Mouse (Mus musculus) lung, postnatal 0 days (tissue): Measurements from ENCODE around the gene G3bp2. TPM values are rescaled to one million over a fixed set of nuclear protein-coding genes. Genes with fewer than 3 reads are reported as not detected.

ENCODE experiments used
- ATAC-seq: fragments of 200-750 bp; cut with Nextera tagmentation; 2 replicates; pipeline ENCODE4 v1.8.0; 2017; ENCODE audit warnings: moderate library complexity
- DNase-seq: peaks from one replicate; pipeline ENCODE4 v3.0.0-alpha.2; 2016; ENCODE audit warnings: low spot score
- H3K27ac ChIP-seq: fragments of 300-500 bp; sonication (generic); 2 replicates; pipeline ENCODE4 v1.5.1; 2014; ENCODE audit warnings: antibody characterized with exemption, mild to moderate bottlenecking, low read length, mixed read lengths
- H3K27me3 ChIP-seq: fragments of 300-500 bp; sonication (generic); replicated peaks from 2 replicates; pipeline ENCODE4 v1.6.1; 2014; ENCODE audit warnings: low read length, mixed read lengths; ENCODE audit not compliant: insufficient read depth
- H3K36me3 ChIP-seq: fragments of 300-500 bp; sonication (generic); 2 replicates; pipeline ENCODE4 v1.6.1; 2014; ENCODE audit warnings: low read length, mixed read lengths; ENCODE audit not compliant: insufficient read depth
- H3K4me1 ChIP-seq: fragments of 300-500 bp; sonication (generic); 2 replicates; pipeline ENCODE4 v1.6.1; 2014; ENCODE audit warnings: antibody characterized with exemption, low read depth, low read length, mixed read lengths; ENCODE audit not compliant: insufficient read depth
- H3K4me2 ChIP-seq: fragments of 300-500 bp; sonication (generic); replicated peaks from 2 replicates; pipeline ENCODE4 v1.6.1; 2014; ENCODE audit warnings: low read depth, mild to moderate bottlenecking, low read length, moderate library complexity, mixed read lengths
- H3K4me3 ChIP-seq: fragments of 300-500 bp; sonication (generic); 2 replicates; pipeline ENCODE4 v1.5.1; 2014; ENCODE audit warnings: low read depth, low read length
- H3K9ac ChIP-seq: fragments of 300-500 bp; sonication (generic); replicated peaks from 2 replicates; pipeline ENCODE4 v1.6.1; 2014; ENCODE audit warnings: low read depth, mild to moderate bottlenecking
- H3K9me3 ChIP-seq: fragments of 300-500 bp; sonication (generic); 2 replicates; pipeline ENCODE4 v1.6.1; 2016; ENCODE audit warnings: low read length, mixed read lengths
- CTCF ChIP-seq: IDR thresholded peaks from 2 replicates; pipeline ENCODE4 v1.5.1; 2016; ENCODE audit warnings: antibody characterized with exemption, mild to moderate bottlenecking
- EP300 ChIP-seq: IDR thresholded peaks from 2 replicates; pipeline ENCODE4 v1.6.1; 2016; ENCODE audit warnings: antibody characterized with exemption, mild to moderate bottlenecking, control low read depth
- WGBS: fragments of 180-500 bp; shearing (Covaris S2); extraction: QIAGEN DNeasy Blood & Tissue Kit; methylation state at CpG from one replicate; pipeline ENCODE4 v1.1.7; 2014; 5-methylcytosine and 5-hydroxymethylcytosine counted together
- polyA plus RNA-seq: library from polyadenylated mRNA; unstranded; fragments of >200 nt; fragmentation: Nextera tagmentation; extraction: Ambion mirVana; gene quantifications from 2 replicates; pipeline ENCODE4 v1.2.1, GENCODE M21; 2015

Gene G3bp2
- polyA plus RNA-seq, 1 experiment from 2014 or later, result 95.2 TPM

- DNase-seq, result peak; percentile 5
- peaks cover 37% of the 10 kb centered on the region; the same call in 1 of the 2 replicates for H3K36me3 ChIP-seq
Observed at GRCm38 (mm10) chr5:92052866-92053265, 30.7 kb downstream of the G3bp2 start.

GRCm38 (mm10) chr5:92050419-92050818 lies 33.1 kb downstream of the G3bp2 start:
- Histone ChIP-seq H3K4me3 (no peak overlapping the region), H3K9ac (no peak overlapping the region), H3K36me3 (peaks cover 16% of the 10 kb centered on the region; the same call in 1 of the 2 replicates), H3K4me2 (no peak overlapping the region), H3K4me1 (no peaks in the 10 kb centered on the region), H3K27ac (no peak overlapping the region), H3K9me3 (no peaks in the 10 kb centered on the region), H3K27me3 (no peaks in the 10 kb centered on the region)
- no peak for ATAC-seq
- TF ChIP-seq EP300, result no peak
- 86% methylated on average over 3 of the region's 3 CpGs for WGBS
- DNase-seq, result no peak

More at GRCm38 (mm10) chr5:92052866-92053265, 30.7 kb downstream of the G3bp2 start:
- no peak for ATAC-seq
- Histone ChIP-seq H3K9me3 (no peaks in the 10 kb centered on the region), H3K4me2 (no peak overlapping the region), H3K4me3 (no peak overlapping the region), H3K9ac (no peak overlapping the region), H3K27ac (no peak overlapping the region), H3K27me3 (no peaks in the 10 kb centered on the region), H3K4me1 (no peaks in the 10 kb centered on the region)
- TF ChIP-seq EP300 (no peak), CTCF (no peak)
- WGBS, result 81% methylated on average over 6 of the region's 6 CpGs

GRCm38 (mm10) chr5:92043783-92044182 lies 39.7 kb downstream of the G3bp2 start, which contains the start of gene Cdkl2:
Gene Cdkl2, minus strand, starts transcription at chr5:92043883.
- H3K4me1 ChIP-seq, result no peaks in the 10 kb centered on the region
- no peaks in the 10 kb centered on the region for H3K27me3 ChIP-seq
- H3K9ac ChIP-seq, result peak within 1 kb of the TSS; percentile 58
- TF ChIP-seq CTCF (no peak), EP300 (no peak)
- DNase-seq (no peak), ATAC-seq (no peak)
- peak within 1 kb of the TSS; percentile 77 for H3K27ac ChIP-seq
- H3K4me3 ChIP-seq, result peak within 1 kb of the TSS; percentile 84
- peak within 1 kb of the TSS; percentile 77 for H3K4me2 ChIP-seq
- H3K36me3 ChIP-seq, result no peaks in the 10 kb centered on the region
- WGBS, result 77% methylated on average over 4 of the region's 4 CpGs
- no peaks in the 10 kb centered on the region for H3K9me3 ChIP-seq

GRCm38 (mm10) chr5:92042377-92043348 lies 40.9 kb downstream of the G3bp2 start:
- no peaks in the 10 kb centered on the region for H3K9me3 ChIP-seq
- no peaks in the 10 kb centered on the region for H3K27me3 ChIP-seq
- H3K4me2 ChIP-seq, result peak overlapping the region; percentile 77
- H3K4me3 ChIP-seq, result peak overlapping the region; percentile 84
- H3K4me1 ChIP-seq, result no peaks in the 10 kb centered on the region
- no peaks in the 10 kb centered on the region for H3K36me3 ChIP-seq
- peak; percentile 95 for DNase-seq
- peak overlapping the region; percentile 77 for H3K27ac ChIP-seq
- WGBS, result under 1% methylated on average over 68 of the region's 68 CpGs
- ATAC-seq, result peak; percentile 100
- peak overlapping the region; percentile 58 for H3K9ac ChIP-seq
- no peak for TF ChIP-seq EP300
- TF ChIP-seq CTCF, result no peak; the same call in 1 of the 2 replicates

GRCm38 (mm10) chr5:92019960-92020359 lies 63.6 kb downstream of the G3bp2 start:
- H3K4me2 ChIP-seq, result no peak overlapping the region
- 35% methylated on average over 2 of the region's 2 CpGs for WGBS
- ATAC-seq, result no peak
- no peaks in the 10 kb centered on the region for H3K4me1 ChIP-seq
- no peaks in the 10 kb centered on the region for H3K27me3 ChIP-seq
- no peak overlapping the region for H3K27ac ChIP-seq
- no peak overlapping the region for H3K4me3 ChIP-seq
- DNase-seq, result no peak
- no peak overlapping the region for H3K9ac ChIP-seq
- no peaks in the 10 kb centered on the region for H3K9me3 ChIP-seq
- H3K36me3 ChIP-seq, result no peaks in the 10 kb centered on the region
- no peak for TF ChIP-seq CTCF
- TF ChIP-seq EP300, result no peak

GRCm38 (mm10) chr5:92011756-92012155 lies 71.8 kb downstream of the G3bp2 start:
- Histone ChIP-seq H3K27ac (no peak overlapping the region), H3K4me3 (no peak overlapping the region), H3K36me3 (no peaks in the 10 kb centered on the region), H3K4me2 (no peak overlapping the region), H3K9ac (no peak overlapping the region), H3K4me1 (no peaks in the 10 kb centered on the region), H3K9me3 (no peaks in the 10 kb centered on the region), H3K27me3 (no peaks in the 10 kb centered on the region)
- no peak for ATAC-seq
- TF ChIP-seq CTCF (no peak), EP300 (no peak)
- no peak for DNase-seq
- 41% methylated on average over 7 of the region's 7 CpGs for WGBS
